Mouse (Mus musculus): ENCODE data around the gene Cstf2.

The Cstf2 gene

GRCm38 (mm10) chrX:134058987-134059712 is at the start of gene Cstf2:
Gene Cstf2 (plus strand): TSS chrX:134059187.
- DNase-seq (ENCODE audit: extremely low spot score, low spot score) = peak; percentile 82

- DNase-seq (ENCODE audit: extremely low spot score, low spot score) = peak; percentile 38
Observed at GRCm38 (mm10) chrX:134019005-134019404, 40.0 kb upstream of the Cstf2 start.

GRCm38 (mm10) chrX:134020664-134021063 is 38.3 kb upstream of the Cstf2 start:
- no peak for DNase-seq (ENCODE audit: extremely low spot score, low spot score)

GRCm38 (mm10) chrX:134048994-134049393 is 10.0 kb upstream of the Cstf2 start:
- no peak for DNase-seq (ENCODE audit: extremely low spot score, low spot score)

- no peak for DNase-seq (ENCODE audit: extremely low spot score, low spot score)
Observed at GRCm38 (mm10) chrX:134056897-134057296, 2.1 kb upstream of the Cstf2 start.

GRCm38 (mm10) chrX:134058040-134058875 is 729 bp upstream of the Cstf2 start:
- DNase-seq (ENCODE audit: extremely low spot score, low spot score) = no peak

- DNase-seq (ENCODE audit: extremely low spot score, low spot score) = no peak
Observed at GRCm38 (mm10) chrX:134059764-134060163, 777 bp downstream of the Cstf2 start.

- DNase-seq (ENCODE audit: extremely low spot score, low spot score) = no peak
Observed at GRCm38 (mm10) chrX:134085453-134085852, 26.5 kb downstream of the Cstf2 start.

- DNase-seq (ENCODE audit: extremely low spot score, low spot score) = no peak
Observed at GRCm38 (mm10) chrX:134102641-134103040, 43.7 kb downstream of the Cstf2 start.

- no peak for DNase-seq (ENCODE audit: extremely low spot score, low spot score)
Observed at GRCm38 (mm10) chrX:134111767-134112166, 52.8 kb downstream of the Cstf2 start.

- no peak for DNase-seq (ENCODE audit: extremely low spot score, low spot score)
Observed at GRCm38 (mm10) chrX:134116417-134116816, 57.4 kb downstream of the Cstf2 start.

GRCm38 (mm10) chrX:134128549-134128948 is 69.6 kb downstream of the Cstf2 start:
- DNase-seq (ENCODE audit: extremely low spot score, low spot score) = no peak

GRCm38 (mm10) chrX:134132295-134132694 is 73.3 kb downstream of the Cstf2 start:
- DNase-seq (ENCODE audit: extremely low spot score, low spot score) = peak; percentile 12

- DNase-seq (ENCODE audit: extremely low spot score, low spot score) = no peak
Observed at GRCm38 (mm10) chrX:134133821-134134220, 74.8 kb downstream of the Cstf2 start.

All from neural tube, embryonic 10.5 days (tissue).